Mouse (Mus musculus): ENCODE results near the gene Plxnc1. TPM values are rescaled to one million over a fixed set of nuclear protein-coding genes. Genes with fewer than 3 reads are reported as not detected.

Gene Plxnc1
- total and polyA plus RNA-seq, 2 experiments from 2014 or later = 11.5 to 70.2 TPM

DNA sequence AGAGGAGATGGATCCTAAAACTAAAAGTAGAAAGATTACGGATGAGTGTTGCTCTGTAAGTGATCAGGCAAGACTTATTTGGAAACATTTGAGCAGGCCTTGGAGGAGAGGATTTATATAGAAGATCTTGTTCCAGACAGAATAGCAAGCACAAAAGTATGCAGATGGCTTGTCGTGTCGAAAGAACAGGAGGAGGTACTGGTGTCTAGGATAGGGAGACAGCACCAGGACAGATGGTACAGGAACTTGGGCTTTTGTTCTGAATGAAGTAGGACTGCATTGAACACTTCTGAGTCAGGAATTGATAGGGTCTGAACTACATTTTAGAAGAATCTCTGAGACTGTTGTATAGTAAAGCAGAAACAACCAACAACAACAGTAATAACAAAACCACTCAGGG, 167.1 kb downstream of the Plxnc1 start:
- TF ChIP-seq CTCF (IDR thresholded peaks at IDR 0.05; ENCODE audit: low read depth) = no peak
- no peak overlapping the region for H3K27ac ChIP-seq (ENCODE audit: low read depth, low read length)
- DNase-seq = no peak
- 0 out of 2 replicates have a peak, but pooled peaks have one; percentile 16 for ATAC-seq
- no peaks in the 10 kb centered on the region for H3K4me1 ChIP-seq (ENCODE audit: insufficient read depth)
- 75% methylated on average over 3 of the region's 3 CpGs for WGBS
- H3K9me3 ChIP-seq (ENCODE audit: low read length) = no peaks in the 10 kb centered on the region
- H3K36me3 ChIP-seq (ENCODE audit: insufficient read depth) = peaks cover 3% of the 10 kb centered on the region; the same call in 1 of the 2 replicates
- no peak overlapping the region for H3K9ac ChIP-seq
- H3K4me3 ChIP-seq (ENCODE audit: low read depth, low read length) = no peak overlapping the region
- no peaks in the 10 kb centered on the region for H3K27me3 ChIP-seq (ENCODE audit: insufficient read depth, low read length)
- no peak overlapping the region for H3K4me2 ChIP-seq (ENCODE audit: low read depth)

DNA sequence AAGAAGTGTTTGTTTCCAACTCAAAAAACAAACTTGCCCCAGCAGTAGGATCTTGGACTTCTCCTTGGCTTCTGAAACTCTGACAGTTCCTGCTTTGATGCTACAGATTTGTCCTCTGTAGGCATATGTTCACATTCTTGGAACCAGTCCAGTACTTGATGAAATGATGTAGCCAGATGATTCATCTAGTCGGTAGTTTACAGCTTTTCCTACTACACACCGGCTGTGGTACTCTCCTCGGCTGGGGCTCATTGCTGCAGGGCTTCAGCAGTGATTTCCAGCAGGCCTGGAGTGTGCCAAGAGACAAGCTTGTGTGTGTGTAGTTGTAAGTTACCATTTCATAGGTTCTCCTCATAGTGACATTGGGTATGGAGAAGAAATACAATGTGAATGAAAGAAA, 173.1 kb downstream of the Plxnc1 start:
- Histone ChIP-seq H3K9me3 (ENCODE audit: low read length) (no peaks in the 10 kb centered on the region), H3K36me3 (ENCODE audit: insufficient read depth) (no peaks in the 10 kb centered on the region), H3K4me1 (ENCODE audit: insufficient read depth) (no peaks in the 10 kb centered on the region), H3K9ac (no peak overlapping the region), H3K27ac (ENCODE audit: low read depth, low read length) (no peak overlapping the region), H3K27me3 (ENCODE audit: insufficient read depth, low read length) (no peaks in the 10 kb centered on the region), H3K4me2 (ENCODE audit: low read depth) (no peak overlapping the region), H3K4me3 (ENCODE audit: low read depth, low read length) (no peak overlapping the region)
- ATAC-seq (no peak), DNase-seq (no peak)
- 55% methylated on average over 3 of the region's 3 CpGs for WGBS
- no peak for TF ChIP-seq CTCF (IDR thresholded peaks at IDR 0.05; ENCODE audit: low read depth)

DNA sequence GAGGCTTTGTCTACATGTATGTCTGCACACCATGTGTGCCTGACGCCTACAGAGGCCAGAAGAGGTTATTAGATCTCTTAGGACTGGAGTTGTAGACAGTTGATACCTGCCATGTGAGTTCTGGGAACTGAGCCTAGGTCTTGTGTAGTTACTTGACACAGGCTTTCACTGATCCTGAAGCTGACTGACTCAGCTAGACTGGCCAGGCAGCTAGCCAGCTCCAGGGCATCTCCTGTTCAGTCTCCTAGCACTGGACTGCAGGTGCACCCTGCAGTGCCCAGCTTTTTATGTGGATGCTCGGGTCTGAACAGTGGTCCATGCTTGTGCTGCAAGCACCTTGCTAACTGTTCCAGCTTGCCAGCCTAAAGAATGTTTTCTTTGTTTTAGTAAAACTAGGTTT, 197.6 kb downstream of the Plxnc1 start:
- ATAC-seq = no peak
- H3K9me3 ChIP-seq (ENCODE audit: low read length) = no peaks in the 10 kb centered on the region
- no peaks in the 10 kb centered on the region for H3K36me3 ChIP-seq (ENCODE audit: insufficient read depth)
- no peak overlapping the region for H3K27ac ChIP-seq (ENCODE audit: low read depth, low read length)
- H3K4me1 ChIP-seq (ENCODE audit: insufficient read depth) = no peaks in the 10 kb centered on the region
- WGBS = 60% methylated on average over 2 of the region's 2 CpGs
- H3K27me3 ChIP-seq (ENCODE audit: insufficient read depth, low read length) = no peaks in the 10 kb centered on the region
- H3K4me2 ChIP-seq (ENCODE audit: low read depth) = no peak overlapping the region
- DNase-seq = no peak
- no peak overlapping the region for H3K9ac ChIP-seq
- no peak overlapping the region for H3K4me3 ChIP-seq (ENCODE audit: low read depth, low read length)
- no peak for TF ChIP-seq CTCF (IDR thresholded peaks at IDR 0.05; ENCODE audit: low read depth)

DNA sequence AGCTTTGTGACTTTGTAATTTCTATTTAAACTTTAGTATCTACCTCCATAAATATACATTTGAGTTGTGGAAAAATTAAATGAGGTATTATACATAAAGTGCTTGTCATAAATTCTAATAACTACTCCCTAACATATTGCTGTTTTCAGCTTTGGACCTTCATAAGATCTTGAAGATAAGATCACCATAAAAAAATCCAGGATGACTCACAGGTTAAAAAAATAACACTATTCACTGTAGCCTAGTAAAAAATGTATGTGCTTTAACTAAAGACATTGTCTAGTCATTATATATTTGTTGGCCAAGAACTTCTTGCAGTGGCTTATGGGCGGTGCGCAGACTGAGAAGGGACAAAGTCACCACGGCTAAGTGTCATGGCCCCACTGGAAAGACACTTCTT, 203.2 kb downstream of the Plxnc1 start:
- whole genome bisulfite sequencing = 98% methylated on average over 3 of the region's 3 CpGs
- H3K27me3 ChIP-seq (ENCODE audit: insufficient read depth, low read length) = no peaks in the 10 kb centered on the region
- no peaks in the 10 kb centered on the region for H3K9me3 ChIP-seq (ENCODE audit: low read length)
- H3K4me1 ChIP-seq (ENCODE audit: insufficient read depth) = no peaks in the 10 kb centered on the region
- H3K36me3 ChIP-seq (ENCODE audit: insufficient read depth) = no peaks in the 10 kb centered on the region
- TF ChIP-seq CTCF (IDR thresholded peaks at IDR 0.05; ENCODE audit: low read depth) = no peak
- H3K4me2 ChIP-seq (ENCODE audit: low read depth) = no peak overlapping the region
- H3K27ac ChIP-seq (ENCODE audit: low read depth, low read length) = no peak overlapping the region
- ATAC-seq = no peak
- no peak overlapping the region for H3K9ac ChIP-seq
- no peak for DNase-seq
- H3K4me3 ChIP-seq (ENCODE audit: low read depth, low read length) = no peak overlapping the region

Measured in forebrain, postnatal 0 days (tissue).